Mouse (Mus musculus) inflammation-experienced regulatory T-cells, adult 6 months (primary cell): ENCODE results near the gene Pard3b. TPM values are rescaled to one million over a fixed set of nuclear protein-coding genes. Genes with fewer than 3 reads are reported as not detected.

ENCODE experiments used
- ATAC-seq: one replicate; pipeline ENCODE4 v1.8.0; 2017
- polyA plus RNA-seq, 3 experiments: library from polyadenylated mRNA; unstranded; fragments of 100-300 nt; shearing (Covaris generic); gene quantifications; one replicate each; pipeline ENCODE4 v1.2.1; 2017

Gene Pard3b
- polyA plus RNA-seq, 3 experiments from 2014 or later = 0.07 to 0.10 TPM; not detected in 1

DNA sequence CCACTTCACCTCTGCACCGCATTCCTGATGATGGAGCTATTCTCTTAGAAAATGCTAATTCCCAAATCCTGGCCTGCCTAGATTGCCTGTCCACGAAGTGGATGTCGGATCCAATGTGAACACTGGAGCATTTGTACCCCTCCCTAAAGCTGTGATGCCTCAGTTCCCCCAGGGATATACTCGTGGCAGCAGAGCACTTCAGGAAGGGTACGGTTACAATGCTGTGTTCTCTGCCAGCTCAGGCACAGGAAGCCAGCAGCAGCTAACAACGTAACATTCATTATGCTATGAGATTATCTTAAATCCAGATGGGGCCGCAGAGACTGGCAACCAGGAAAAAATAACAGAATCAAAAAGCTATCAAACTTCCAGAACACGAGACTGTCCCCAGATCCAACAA is 766.4 kb downstream of the Pard3b start:
- ATAC-seq = no peak

DNA sequence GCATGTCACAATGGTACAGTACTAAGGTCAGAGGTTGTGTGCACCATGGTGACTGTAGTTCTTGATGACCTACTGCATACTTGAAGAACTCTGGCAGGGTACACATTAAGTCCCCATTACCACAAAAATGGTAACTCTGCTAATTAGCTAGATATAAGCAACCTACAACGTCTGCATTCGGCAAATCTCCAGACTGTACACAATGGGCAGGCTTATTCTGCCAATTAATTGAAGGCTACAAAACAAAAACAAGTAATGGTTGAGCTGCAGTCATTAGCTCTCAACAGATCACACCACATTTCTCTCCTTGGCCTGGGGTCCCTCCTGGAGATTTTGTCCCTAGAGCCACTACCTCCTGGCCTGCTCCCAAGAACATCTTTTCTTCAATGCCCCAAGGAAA is 772.7 kb downstream of the Pard3b start:
- ATAC-seq = no peak

DNA sequence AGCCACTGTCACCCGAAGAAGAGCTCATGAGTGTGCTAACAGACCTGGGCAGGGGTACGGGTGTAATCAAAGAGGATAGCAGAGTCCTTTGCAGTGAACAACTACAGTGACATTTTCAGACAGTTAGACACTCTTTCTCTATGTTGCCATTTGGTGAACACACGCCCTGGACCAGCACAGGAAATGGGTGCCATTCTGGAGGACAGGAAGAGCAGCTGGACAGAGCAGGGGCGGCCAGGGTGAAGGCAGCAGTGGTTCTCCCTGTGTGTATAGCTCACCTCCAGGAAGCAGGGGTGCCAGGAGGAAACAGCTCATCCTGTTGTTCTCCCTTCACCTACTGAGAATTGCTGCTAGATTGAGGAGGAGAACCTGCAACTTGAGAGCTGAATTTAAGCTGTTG is 773.4 kb downstream of the Pard3b start:
- ATAC-seq = no peak

DNA sequence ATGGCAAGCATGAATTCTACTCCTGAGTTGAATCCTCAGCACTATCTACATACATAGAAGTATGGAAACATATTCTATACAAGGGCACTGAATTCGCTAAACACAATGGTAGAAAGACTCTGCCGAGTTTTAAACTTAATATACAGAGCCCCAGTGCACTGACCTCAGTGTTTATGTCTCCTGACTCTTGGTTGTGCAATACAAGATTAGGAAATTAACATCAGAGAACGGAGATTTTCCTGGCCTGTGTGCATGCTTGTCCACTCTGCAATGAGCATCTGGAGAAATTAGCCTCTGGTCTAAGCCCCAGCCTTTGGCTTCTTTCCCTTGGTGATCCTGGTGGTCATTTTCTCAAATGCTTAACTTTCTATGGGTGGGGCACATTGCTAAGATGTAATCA is 774.4 kb downstream of the Pard3b start:
- no peak for ATAC-seq

DNA sequence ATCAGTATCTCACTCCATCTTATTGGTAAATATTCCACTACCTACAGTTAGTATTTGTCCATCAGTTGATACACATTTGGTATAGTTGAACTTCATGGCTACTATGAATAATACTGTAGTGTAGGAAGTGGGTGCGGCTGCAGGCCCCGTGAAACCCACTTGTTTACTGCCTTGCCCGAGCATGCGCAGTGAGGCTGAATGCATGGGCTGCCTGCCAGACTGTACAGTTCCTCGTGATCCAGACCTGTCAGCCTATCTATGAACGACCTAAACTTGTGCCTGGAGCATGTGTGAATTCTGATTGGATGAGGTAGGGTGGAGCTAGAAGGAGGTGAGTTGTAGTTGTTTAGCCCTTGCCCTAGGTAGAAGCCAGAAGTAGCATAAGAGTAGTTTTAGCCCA is 775.9 kb downstream of the Pard3b start:
- no peak for ATAC-seq

DNA sequence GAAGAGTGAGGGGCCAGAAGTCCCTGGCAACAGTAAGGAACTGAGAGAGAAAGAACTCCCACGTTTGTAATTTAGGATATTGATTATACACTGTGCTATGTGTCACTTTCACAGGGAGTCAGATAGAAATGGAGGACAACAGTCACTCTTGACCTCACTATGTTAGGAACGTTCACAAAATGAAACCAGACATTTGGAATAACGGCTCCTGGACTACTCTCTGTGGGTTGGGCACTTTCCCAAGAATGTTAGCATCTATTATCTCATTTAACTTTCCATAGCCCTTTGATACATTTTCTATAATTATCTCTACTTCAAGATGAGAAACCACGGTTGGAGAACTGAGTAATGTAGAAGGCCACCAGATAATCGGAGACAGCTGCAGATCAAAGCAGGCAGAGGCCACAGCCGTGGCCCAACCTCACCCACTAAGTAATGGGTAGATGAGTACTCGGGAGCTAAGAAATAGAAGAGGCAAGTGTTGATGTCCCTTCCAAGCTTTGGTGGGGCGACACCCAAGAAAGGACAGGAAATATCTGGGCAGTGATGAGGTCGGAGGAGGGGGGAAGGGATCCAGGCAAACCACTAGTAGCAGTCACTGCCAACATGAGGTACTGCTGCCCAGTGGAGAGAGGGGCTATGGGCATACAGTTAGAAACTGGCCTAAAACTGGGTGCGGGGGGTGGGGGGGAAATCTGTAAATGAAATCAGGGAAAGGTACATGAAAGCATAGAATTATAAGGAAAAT is 778.2 kb downstream of the Pard3b start:
- ATAC-seq = no peak

DNA sequence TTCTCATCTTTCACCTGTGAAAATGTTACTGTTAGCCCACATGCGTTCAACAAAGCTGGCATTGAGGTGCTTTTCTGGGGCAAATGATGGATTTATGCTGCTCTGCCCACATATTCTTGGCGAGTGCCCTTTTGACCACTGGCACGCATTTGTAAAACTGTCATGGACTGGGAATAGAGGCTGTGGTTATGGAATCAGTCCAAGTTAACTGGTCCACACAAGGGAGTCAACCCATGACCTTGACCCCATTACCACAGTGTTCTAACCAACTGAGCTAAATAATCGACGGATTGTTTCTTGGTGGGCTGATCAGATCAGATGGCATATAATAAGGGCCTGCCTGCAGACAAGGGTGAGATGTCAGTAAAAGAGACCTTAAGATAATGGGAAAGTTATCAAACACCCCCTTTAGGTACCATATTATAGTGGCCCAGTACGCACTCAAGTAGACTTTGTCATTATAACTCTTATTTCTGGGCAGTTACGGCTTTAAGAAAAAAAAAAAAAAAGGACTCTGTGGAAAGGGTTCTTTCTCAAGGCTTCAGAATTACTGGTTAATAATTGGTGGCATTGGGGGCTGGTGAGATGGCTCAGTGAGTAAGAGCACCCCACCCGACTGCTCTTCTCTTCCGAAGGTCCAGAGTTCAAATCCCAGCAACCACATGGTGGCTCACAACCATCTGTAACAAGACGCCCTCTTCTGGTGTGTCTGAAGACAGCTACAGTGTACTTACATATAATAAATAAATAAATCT is 784.4 kb downstream of the Pard3b start:
- ATAC-seq = no peak

DNA sequence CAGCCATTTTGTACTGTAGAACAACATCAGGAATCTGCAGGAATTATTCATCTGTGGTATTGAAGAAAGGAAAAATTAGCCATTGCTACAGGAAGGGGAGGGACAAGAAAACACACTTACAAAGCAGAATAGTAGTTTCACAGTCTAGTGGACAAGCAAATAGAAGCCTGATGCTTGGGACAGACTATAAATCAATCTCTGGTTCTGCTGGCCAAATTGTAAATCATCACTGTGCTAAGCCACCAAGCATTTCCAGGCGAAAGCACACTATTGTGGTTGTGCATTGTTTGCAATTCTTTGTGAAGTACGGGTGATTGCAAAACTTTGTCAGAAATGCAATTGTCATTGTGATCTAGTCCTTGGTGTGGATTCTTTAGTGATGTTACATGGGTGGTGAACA is 786.7 kb downstream of the Pard3b start:
- ATAC-seq = no peak

DNA sequence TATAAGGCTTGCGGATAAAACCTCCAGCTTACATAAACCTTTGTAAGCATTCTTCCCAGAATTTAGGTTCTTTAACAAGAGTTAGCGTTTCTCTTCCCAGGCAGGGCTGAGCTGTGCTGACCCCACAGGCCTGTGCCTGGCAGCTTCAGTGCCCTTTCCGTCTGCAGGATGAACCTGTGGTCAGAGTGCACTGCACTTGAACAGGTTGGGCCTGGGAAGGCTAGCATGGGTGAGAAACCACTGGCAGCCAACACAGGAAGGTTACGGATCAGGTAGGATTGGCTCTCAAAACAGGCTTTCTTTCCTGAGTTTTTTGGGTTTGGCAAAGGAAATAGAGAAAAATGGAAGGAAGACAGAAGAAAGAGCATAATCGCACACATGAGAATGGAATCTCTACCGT is 790.1 kb downstream of the Pard3b start:
- no peak for ATAC-seq

DNA sequence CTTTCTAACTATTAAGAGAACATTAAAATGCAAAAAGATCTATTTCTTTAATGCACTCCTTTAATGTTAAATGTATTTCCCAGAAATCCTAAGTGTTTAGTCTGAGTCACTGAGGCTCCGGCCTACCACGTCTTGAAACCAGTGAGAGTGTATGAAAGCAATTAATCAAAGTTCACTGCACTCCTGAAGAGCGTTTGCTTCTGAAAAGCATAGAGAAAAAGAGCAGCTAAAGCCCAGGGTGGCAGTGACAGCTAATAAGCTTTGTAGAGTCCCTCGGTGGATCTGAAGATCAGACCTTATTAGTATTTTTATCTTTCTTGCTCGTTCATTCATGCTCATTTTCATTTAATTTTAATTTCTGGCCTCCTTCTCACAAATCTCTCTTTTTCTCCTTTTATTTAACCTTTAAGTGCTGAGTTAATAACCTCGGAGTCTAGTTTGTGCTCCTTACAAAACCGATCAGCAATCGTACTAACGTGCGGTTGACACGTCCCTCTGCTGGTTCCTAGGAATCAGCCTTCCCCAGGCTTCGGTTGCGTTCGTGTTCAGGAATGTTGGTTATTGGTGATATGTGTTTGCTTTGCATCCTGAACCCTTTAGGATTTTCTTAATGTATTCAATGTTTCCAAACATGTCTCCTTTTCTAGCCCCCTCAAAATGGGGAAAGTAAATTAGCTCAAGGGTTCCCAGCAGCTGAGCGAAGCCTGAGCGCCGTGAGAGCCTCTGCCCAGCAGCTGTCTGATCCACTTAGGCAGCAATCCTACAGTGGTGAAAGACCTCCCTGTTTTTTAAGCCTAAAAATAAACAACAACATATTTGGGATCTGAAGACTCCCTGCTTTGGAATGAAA is 790.9 kb downstream of the Pard3b start:
- no peak for ATAC-seq

DNA sequence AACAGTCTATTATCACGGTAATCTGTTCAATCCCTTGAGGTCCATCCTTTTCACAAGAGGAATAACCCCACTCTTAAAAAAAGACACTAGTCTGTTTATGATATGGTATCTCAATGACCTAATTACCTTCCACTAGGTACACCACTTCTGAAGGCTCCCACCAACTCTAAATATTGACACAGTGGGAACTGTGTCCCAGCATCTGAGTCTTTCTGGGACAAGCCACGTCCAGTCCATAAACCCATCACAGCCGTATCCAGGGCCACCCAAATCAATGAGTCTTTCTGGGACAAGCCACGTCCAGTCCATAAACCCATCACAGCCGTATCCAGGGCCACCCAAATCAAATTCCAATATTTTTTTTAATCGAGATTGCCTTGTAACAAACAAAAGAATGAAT is 792.4 kb downstream of the Pard3b start:
- no peak for ATAC-seq

DNA sequence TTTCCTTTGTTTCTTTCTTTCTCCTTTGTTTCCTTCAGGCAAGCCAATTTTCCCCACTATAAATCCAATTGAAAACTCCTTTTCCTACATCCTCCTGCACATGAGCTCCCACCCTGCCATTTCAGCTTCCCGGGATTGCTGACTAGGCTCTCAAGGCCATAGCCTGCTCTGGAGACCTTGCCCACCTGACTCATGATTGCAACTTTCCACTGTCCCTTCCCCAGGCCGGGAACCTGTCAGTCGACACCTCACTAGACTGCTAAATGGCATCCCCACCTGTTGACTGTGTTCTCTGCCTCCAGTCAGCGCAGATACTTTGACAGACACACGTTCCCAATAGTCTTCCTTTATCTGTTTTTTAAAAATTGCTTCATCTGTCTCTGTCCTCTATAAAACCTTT is 795.3 kb downstream of the Pard3b start:
- no peak for ATAC-seq

DNA sequence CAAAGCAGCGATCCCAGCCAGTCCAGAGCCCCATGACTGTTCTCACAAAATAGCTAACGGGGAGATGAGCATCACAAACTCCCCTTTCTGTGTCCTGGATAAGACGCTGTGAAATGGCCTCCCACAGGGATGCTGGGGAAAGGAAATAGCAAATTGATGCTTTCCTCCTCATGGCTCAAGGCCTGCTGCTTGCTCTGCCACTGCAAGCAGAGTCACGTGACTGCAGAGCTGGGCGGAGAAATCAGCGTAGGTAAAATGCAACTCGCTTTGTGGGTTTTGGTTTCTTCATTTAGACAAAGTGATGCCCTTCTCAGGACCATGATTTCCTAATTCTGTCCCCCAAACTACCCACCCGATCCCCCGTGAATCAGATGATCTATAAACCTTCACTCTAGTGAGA is 797.2 kb downstream of the Pard3b start:
- ATAC-seq = no peak

DNA sequence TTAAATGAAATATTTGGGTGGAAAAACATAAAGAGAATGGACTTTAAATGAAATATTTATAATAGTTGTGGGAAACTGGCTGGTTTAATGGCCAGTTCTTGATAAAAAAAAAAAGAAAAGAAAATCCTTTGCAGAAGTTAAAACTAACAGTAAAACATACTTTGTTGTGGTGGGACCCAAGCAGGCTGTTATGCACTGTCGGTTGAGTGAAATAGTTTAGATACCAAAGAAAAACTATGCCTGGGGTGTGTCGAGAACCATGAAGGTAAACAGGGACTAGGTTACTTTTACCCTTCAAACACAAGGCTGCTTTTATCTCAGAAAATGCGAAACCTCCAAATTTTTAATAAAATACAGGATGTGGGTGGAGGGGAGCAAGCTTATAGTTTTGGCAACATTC is 797.7 kb downstream of the Pard3b start:
- no peak for ATAC-seq

DNA sequence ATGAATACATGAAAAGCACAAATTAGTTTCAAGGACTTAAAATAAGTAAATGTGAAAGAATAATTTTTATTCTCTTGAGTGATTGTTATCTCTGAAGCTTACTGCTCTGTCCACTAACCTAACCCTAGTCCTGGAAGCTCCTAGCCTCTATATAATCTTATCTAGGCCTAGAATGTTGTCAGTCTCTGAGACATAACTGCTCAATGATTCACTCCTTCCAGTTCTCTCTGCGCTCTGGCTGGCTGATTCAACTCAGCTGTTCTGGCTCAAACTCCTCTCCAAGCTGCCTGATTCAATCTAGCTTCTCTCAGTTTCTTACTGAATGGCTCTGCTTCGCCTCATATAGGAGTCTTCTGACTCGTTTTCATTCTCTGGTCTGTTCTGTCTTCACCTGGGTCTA is 798.9 kb downstream of the Pard3b start:
- ATAC-seq = no peak

DNA sequence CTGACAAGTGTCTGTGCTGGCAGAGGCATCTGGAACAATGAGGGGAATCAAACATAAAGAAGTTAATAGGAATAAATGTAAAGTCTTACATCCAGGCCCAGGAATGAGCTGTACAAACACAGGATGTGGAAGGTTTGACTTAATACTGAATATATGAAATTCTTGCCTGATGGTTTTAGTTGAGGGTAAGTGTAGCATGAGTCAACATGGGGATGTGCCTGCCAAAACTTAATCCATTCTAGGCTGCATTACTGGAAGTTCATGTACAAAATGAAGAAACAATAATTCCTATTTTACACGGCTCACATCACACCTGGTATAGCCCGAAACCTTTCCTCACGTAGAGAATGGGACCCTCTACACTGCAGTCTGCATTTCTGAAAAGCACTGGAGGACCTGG is 805.8 kb downstream of the Pard3b start:
- no peak for ATAC-seq

DNA sequence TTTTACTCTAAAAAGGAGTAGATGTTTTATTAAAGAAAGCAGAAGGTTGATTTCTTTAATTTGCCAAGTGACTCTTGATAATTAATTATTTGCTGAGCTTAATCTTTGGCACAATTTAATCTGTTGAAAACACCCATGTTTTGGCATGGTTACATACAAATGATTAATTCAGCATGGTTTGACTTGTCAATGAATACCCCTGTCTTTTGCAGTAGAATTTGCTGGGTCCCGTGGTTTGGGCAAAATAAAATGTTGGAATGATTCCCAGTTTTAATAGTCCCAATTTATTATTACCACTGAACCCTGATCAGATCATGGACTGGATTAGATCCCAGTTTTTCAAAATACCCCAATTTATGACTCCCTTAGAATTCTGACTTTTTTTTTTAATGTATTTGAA is 808.2 kb downstream of the Pard3b start:
- no peak for ATAC-seq

DNA sequence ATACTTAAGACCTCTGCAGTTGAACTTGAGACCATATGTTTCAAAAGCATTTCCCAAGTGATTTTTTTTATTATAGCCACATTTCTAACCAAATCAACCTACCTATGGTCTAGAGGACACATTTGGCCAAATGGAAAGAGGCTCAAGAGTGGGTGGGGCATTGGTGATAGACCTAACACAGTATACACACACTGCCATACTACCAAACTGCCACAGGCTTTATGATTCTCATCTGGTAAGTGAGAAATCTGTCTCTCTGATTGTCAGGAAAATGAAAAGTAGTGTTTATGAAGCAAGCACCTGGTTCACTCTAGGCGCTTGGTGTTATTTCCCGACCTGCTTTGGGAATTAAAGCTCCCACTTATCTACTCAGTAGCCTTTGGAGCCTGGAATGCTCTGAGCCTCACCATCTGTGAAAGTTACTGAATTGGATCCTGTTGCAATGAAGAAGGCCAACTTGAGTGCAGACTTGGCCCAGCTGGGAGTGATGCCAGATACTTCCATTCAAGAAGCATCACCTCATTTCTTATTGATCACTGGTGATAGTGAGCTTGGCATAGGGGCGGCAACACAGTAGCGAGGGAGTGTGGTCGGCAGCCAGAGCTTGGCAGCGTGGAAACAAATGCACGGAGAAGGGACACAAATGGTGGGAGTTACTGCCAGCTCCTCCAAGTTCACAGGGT is 810.7 kb downstream of the Pard3b start:
- no peak for ATAC-seq

DNA sequence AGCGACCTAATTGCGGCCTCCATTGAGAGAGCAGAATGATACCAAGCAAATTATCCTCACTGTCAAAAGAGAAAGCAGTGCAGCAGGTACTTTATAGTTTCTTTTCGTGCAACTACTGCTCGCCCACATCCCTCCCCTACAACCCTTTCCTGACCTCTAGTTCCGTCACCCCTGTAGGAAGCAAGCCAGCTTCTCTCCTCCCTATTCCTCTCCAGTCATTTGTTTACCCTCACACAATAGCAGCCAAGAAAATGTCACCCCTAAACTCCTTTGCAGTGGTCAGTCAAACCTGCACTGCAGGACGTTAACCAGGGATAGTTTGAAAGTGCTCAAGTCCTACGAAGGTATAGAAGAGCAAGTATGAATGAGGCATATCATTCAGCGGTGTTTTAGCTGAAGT is 826.9 kb downstream of the Pard3b start:
- no peak for ATAC-seq

DNA sequence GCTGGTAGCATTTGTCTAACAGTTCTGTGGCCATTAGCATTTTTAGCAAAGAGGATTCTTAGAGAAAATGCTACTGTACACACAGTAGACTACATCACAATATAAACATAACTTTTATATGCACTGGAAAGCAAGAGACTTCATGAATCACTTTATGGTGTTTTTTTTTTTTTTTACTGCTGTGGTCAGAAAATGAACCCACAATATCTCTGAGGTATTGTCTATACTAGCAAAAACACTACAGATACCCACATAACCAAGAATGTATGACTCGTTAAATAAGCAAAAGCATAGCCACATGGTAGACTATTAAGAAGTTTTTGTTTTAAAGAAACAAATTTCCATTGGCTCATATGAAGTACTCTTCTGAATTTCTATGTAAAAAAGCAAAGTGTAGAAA is 827.9 kb downstream of the Pard3b start:
- ATAC-seq = no peak

DNA sequence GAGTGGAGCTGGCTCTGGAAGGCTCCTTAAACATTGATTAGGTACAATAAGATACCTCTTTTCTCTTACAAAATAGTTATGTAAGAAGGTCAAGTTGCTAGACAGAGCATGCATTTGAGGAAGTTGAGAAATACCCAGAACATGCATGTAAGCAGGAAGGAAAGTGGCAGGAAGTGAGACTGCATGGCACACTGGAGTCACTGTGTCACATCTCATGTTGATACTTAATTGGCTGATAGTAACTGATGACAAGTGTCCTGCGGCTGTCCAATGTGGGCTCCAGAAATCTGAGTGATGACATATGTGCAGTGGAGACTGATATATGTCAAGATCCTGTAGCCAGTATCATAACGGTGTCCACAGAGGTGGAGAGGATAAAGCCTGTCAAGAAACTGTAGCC is 844.4 kb downstream of the Pard3b start:
- ATAC-seq = no peak

DNA sequence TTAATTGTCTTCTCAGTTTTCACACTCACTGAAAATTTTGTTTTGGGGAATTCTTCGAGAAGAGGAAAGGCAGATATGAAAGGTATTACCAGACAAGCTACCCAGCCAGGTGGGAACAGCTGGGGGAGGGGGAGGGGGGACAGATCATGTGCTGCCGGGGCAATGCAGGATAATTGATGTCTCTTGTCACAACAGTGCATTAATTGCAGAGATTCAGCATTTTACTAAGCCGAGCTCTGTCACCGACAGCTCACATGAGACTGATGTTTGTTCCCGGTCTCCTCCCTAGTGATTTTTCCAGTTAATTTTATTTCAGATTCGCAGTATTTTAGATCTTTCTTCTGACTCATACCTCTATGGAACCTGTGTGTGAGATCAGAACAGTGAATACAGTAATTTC is 850.2 kb downstream of the Pard3b start:
- ATAC-seq = no peak

DNA sequence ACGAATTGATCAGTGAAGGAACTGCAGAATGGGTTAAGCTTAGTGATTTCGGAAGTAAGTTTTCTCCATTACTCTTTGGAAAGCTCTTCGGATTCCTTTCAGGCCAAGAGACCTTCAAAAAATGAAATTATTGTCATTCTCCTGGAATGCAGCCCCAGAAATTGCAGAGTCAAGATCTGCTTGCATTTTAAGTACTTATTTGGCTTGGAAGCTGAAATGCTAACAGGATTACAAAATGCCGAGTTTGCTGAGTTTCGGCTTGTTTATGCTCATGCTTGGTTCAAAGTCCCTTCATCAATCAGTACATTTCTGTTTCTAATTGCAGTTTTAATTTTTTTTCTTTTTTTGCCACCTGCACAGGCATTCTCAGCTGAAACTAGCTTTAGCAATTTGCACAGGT is 860.5 kb downstream of the Pard3b start:
- ATAC-seq = no peak
